Mouse (Mus musculus) cerebellum, postnatal 25 days (tissue): ENCODE data around the gene Acsl1.
A peak's percentile ranks its signal among the peaks of the same experiment; 100 is the strongest.

Experiments
- DNase-seq, 2 experiments: peaks; one replicate each; pipeline ENCODE4 v3.0.0; 2021; ENCODE audit warnings: mixed read lengths in 2 of 2

The Acsl1 gene

DNA sequence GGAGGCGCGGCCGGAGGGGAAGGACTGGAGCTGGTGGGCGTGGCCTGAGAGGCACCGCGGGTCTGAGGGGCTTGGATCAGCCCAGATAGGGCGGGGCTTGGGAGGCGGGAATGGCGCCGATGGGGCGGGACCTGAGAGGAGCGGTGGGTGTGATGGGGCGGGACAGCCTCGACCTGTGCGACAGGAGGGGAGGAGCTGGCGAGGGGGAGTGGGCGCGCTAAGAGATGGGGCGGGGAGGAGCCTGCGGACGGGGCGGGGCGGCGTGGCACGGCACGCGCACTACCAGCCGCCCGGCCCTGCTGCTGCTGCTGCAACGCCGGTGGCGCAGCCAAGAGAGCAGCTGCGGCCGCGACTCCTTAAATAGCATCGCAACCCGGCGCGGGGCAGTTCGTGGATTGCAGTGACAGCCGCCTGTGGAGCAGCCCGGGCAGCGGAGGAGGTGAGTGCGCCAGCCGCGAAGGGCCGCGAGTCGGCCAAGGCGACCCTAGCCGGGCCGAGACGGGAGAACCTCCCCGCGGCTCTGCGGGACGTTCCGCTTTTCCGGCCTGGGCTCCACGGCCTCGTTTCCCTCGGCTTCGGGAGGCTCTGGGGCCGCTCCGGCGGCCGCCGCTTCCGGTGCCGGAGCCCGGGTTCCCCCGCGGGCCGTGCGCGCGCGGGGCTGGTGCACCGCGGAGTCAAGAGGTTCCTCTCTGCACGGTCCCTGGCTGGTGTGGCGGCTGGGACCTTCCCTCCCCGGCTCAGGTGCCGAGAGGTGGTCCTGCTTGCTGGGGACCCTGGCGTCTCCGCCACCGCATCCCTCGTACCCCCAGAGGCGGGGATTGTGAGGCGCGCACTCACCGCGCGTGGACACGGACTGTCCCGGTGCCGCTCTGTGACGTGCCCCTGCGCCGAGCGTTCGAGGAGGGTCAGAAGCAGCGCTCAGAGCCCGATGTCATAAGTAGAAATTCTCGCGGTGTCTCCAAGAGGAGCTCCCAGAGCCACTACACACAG is at the start of gene Acsl1:
Gene Acsl1, plus strand, starts transcription at position 246 of the 990 bp plus-strand sequence.
- peak; percentile 97 to 99 for DNase-seq

DNA sequence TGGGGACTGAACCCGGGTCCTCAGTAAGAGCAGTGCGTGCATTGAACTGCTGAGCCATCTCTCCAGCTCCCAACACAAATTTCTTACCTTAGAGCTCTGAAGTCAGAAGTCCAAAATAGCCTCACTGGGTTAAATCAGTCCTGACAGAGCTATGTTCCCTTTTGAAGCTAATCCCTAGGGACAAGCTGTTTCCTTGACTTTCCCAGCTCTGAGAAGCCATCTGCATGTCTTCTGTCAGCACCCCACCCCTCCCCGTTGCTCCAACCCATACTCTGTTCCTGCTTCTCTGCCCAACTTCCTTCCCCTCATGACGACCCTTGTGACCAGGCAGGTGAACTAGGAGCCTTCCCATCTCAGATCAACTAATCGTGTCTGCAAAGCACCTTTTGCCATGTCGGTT is 49.3 kb upstream of the Acsl1 start:
- DNase-seq: no peak

DNA sequence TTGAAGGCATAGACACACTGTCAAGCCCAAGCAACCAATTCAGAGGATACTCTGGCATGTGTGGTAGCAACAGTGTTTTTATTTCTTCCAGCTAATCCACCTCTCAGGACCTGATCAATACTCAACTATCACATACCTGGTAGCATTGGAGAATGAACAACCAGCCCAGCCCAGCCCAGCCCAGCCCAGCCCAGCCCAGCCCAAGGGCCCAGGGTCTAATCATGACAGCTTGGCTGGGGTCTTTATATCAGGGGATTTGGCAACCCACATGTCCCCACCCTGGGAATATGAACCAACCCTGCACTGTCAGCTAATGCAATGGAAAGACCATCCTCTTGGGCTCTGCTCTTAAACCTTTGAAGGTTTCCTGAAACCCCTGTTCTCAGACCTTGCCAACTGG is 42.9 kb upstream of the Acsl1 start:
- DNase-seq: no peak

DNA sequence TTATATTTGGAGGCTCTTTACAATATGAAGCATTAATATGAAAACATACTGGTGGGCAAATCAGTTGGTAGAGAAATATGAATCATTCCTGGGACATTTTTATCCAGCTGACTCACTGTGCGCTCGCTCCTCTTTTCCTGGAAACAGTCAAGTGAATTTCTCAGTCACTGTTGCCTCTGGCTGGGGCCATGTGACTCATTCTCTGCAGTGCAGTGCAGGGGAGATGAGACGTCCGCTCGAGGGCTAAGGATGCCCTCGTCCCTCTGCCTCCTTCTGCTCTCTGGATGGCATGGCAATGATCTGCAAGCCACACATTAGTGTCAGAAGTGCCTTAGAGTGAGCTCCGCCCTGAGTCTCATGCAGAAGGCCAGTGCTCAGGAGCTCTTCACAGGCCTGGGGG is 41.0 kb upstream of the Acsl1 start:
- no peak for DNase-seq

DNA sequence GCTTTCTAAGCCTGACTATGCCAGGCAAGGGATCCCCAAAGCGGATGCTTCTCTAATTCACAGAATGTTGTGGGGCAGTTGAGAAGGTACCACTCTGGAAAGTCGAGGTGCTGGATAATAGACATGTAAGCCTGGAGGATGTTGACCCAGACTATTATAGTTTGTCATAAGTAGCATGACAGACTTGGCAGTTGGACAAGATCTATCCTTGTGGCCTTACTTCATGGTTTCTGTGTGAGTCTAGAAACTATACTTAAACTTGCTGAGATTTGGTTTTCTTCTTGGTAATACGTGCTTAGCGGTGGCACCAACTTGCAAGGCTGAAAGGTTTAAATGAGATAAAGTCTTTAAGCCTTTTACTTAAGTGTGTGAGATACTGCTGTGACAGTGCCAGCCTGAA is 38.9 kb upstream of the Acsl1 start:
- no peak for DNase-seq

DNA sequence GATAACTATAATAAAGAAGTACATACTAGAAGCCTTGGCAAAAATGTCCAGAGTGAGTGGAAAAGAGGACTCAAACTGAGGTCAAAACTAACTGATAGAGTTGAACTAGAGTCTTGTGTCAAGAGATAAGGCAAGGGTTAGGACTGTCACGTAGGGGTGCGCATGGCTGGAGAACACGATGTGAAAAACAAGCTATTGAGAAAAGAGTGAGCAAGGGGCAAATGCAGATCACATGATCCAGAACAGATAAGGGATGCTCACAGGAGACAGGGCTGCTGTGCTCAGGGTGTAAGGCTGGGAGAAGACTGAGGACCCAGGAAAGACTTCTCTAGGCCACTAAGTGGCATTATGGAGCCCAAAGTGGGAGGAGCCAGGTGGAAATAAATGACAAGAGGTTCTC is 38.3 kb upstream of the Acsl1 start:
- DNase-seq: no peak

DNA sequence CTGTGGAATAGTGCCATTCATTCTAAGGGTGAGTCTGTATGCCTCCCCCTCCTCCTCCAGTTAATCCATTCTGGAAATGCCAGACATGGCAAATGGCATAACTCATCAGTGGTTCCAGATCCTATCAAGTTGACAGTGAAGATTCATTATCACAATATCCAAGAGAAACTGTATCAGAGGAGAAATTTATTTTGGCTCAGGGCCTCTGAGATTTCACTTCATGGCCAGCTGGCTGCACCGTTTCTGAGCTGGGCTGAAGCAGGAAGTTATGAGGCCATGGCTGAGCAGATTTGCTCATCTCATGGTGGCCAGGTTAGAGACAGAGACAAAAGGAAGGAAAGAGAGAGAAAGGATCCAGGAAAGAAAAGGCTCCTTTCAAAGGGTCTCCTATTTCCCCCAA is 37.2 kb upstream of the Acsl1 start:
- no peak for DNase-seq

DNA sequence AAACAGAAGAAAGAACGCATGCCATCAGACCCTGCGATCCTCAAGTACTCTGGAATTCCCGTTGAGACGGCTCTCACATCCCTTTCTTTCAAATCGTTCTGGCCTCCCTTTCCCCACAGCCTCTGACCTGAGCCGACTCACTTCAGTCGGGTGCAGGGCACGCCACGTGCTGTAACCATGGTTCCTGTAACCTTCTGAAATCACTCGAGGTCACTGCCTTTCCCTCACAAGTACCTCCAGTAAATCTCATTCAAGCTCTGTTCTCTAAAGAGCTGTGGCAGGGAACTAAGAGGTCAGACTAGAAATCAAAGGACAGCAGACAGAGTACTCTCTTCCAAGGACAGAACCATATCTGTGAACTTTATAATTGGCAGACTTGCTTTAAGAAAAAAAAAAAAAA is 32.3 kb upstream of the Acsl1 start:
- no peak for DNase-seq

DNA sequence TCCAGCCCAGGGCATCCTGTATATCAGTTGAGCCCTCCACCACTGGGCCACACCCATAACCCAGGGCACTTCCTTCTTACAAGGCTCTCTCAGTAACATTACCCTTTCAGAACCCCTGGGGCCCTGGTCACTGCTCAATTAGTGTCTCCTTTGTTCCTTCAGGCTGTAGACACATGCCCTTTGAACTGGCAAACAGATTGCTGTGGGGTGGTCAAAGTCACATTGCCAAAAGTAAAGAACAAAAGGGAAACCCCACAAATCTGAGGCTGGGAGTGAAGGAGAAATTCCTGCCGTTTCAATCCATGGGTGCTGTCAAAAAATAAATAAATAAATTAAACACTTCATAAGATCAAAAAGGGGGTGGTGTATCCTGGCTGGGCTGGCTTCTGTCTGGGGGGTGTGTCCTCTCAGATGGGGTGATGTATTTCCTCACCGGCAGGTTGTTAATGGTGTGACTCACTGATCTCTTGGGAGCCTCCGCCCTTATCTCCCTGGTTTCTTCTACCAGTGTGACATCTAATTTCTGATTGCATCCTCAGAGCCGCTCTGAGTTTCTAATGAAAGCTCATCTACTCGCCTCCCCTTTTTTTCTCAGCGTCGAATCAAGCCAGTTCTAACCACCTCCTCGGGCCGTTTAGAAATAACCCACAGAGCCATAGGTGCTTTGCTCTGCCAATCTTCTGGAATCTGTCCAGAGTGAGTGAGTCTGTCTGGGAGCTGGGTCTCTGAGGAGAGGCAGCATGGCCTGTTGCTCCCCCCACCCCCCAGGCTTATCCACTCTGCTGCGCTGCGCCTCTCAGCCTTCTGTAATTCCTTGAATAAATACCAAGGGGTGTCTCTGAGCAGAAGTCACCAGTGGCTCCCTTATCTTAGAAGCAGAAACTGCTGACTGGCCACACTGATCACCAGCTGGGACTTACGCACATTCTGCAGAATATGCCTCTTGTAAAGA is 24.6 kb upstream of the Acsl1 start:
- DNase-seq: no peak

DNA sequence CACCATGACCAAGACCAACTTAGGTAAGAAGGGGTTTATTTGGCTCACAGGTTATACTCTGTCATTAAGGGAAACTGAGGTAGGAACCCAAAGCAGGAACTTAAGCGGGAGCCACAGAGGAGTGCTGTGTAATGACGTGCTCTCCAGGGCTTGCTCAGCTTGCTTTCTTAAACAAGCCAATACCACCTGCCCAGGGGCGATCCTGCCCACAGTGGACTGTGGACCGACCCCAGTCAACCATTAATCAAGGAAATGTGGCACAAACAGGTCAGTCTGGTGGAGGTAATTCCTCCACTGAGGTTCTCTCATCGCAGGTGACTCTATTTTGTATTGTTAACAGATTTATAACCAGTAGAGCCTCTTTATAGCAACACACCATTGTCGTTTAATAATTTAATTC is 23.5 kb upstream of the Acsl1 start:
- DNase-seq: no peak

DNA sequence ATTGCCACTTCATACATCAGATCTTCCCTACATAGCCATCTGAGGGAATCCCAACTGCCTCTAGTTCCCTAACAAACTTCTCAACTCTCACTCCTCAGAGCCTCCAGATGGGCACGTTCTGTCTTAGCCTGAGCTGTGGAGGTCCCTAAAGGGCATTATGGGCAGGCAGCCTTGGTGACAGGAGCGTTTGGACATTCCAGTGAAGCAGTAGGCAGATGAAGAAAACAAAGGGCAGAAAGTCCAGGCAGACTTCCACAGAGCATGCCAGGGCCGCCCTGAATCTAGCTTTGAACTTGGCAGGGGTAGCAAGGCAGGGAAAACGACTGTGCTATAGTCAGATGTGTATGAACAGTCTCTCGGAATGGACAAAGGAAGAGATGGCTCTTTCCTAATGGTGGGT is 22.2 kb upstream of the Acsl1 start:
- no peak for DNase-seq

DNA sequence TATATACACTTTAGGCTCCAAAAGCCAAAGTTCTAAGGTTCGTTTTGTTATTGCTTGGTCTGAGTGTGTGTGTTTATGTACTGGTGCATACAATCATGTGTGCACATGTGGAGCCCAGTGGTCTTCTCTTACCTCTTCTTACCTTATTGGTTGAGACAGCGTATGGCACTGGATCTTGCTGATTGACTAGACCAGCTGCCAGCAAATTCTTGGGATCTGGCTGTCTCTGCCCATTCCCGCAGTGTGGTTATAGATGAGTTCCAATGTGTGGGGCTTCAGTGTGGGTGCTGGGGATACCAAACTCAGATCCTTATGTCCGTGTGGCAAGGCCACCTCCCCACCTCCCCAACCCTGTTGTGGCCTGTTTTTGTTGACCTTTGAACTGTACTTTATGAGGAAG is 21.8 kb upstream of the Acsl1 start:
- DNase-seq: no peak

DNA sequence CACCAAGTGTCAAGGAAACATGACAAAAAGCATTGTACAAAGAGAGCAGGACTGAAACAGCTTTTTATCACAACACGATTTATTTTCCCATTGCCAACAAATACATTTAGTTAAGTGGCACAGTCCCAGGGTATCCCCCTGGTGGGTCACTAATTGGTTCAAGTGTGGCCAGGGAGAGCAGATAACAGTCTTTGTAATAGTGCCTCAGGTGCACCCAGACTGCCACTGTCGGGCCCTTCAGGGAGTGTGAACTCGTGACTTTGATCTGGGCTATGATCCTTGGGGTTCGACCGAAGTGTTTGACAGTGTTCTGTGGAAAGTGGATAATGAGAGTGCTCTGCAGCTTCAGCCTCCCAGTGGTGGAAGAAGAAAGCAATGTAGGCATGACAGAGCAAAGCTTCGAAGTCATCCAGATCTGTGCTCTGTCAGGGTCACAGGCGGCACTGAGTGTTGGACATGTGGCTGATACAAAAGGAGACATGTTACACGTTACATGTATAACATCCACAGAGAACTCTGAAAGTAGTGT is 21.1 kb upstream of the Acsl1 start:
- DNase-seq: no peak

DNA sequence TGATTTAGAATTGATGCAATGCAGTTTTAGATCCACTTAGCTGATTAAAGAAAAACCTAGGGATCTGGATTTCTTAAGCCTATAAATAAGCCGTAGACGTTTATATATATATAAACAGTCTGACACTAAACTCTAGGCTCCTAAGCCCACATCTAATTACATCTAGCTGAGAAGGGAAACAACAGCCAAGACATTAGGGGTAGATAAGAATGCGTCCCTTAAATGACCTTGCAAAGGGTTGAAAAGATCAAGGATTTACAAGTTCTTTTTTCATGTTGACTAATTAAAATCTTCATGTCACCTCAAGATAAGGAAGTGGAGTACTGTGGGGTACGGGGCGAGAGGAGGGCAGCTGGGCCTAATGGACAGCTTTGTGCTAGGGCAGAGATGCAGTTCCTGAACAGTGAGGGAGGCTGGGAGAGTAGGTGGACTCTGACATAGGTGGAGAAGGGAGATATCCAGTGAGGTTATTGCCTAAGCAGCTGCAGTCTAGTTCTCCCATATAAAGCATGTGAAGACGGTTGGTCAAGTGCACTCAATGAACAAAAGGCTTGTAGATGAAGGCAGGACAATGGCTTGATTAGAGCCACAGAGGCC is 12.5 kb upstream of the Acsl1 start:
- DNase-seq: no peak

DNA sequence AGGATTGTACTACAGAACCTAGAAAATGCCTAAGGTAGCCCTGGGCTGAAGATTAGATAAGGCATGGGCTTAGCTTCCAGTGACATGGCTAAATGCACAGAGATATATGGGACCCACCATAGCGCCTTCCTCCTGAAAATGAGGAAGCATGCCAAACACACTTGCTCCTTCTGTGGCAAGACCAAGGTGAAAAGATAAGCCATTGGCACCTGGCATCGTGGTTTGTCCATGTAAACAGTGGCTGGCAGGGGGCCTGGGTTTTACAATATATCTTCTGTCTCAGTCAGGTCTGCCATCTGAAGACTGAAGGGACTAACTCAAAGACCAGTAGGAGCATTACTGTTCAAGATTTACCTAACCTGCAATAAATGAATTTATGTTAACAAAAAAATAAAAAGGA is 2.4 kb upstream of the Acsl1 start:
- DNase-seq: no peak

DNA sequence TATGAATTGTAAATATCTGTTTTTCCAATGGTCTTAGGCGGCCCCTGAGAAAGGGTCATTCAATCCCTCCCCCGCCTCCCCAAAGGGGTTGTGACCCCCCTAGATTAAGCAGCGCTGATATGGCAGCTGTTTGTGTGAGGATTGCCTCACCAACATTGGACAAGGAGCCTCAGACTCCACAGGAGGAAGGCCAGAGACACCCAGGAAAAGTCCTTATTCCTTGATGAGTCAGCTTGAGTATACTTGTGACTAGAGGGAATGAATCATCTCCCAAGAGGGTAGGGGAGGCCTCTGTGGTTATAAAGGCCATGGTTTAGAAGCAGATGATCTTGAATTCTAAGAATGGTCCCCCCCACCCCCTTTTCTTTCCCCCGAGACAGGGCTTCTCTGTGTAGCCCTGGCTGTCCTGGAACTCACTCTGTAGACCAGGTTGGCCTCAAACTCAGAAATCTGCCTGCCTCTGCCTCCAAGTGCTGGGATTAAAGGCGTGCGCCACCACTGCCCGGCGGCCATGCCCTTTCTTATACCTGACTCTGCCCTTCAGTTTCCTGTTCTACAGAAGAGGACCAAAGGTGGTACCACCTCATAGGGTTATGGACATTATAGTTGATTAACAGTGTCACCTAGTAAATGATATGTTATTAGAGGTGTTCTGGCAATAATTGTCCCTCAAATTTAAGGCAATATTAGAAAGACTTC is 1.6 kb upstream of the Acsl1 start:
- DNase-seq: no peak

DNA sequence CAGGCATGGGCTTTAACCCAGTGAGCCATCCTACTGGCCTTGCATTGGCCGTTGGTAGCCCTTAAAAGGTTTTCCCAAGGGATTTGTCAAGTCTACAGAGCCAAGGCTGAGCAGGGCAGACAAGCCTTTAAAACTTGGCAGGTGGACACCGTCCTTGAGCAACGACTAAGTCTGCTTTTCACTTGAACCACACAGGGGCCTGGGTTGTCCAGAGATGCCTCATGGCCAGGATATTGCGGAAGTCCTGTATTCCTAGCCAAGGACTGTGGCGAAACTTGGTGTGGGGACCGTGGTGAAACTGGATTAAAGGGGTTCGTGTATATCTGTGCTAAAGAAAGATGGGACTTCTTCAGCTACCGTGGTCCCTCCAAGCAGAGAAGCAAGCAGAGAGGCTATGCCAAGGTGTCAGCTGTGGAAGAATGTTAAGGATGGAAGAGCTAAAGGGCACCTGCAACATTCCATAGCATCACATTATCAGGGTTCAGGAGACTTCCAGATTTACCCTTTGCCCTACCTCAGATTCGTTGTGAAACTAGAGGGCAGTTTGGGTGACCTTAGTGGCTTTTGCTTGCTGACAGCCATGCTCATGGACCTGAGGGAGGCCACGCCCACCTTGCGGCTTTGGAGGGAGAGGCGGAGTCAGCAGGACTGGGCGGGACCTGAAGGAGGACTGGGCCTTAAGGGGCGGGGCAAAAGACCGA is 596 bp upstream of the Acsl1 start:
- DNase-seq: no peak

DNA sequence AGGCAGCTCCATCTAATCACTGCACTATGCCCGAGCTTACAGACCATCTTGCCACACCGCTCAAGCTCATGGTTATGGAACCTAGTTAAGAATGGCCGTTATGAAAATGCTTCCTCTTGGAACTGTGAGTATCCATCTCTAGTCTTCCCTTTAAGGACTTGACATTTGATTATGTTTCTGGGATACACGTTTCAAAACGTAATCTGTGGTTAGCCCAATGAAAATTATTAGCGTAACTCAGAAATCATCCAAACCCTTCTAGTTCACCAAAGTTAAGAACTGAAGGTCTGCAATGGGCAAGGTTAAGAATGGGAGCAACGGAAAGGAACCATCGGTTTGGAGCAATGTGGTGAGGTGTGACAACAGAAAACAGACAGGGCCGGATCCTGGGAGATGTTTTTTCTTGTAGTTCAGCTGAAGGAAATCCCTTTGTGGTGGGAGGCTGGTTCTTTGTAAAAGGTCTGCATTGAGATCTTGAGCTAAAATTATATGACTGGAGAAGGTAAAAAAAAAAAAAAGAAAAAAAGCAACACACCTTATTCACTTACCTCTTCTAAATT is 1.2 kb downstream of the Acsl1 start:
- no peak for DNase-seq

DNA sequence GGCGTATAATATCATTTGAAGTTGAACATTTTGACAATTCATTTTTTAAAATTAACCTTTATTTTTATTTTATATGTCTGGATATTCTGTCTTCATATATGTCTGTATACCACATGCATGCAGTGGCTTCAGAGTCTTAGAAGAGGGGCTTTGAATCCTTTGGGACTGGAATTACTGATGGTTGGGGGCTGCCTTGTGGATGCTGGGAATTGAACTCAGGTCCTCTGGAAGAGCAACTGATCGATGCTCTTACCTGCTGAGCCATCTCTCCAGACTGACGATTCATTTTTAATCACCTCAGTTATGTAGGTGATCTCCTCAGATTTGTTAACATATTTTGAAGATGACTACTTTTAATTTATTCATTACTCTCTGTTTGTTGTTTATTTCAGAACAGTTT is 3.3 kb downstream of the Acsl1 start:
- DNase-seq: no peak

DNA sequence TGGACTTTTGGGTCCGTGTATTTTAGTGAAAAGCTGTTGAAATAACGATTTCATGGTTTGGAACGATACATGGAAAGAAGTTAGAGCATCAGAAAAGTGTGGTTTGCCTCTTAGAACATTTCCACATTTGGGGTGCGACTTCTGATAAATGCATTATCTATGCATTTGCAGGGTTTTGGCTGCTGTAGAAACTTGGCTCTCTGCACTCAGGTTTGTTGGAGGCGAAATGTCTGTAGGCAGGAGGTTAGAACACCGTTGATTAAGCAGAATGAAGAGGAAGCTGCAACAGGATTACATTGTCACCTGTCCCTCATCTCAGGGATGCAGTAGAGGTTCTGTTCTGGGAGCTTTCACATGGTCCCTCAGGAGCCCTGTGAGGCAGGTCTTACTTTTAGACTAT is 3.8 kb downstream of the Acsl1 start:
- no peak for DNase-seq

DNA sequence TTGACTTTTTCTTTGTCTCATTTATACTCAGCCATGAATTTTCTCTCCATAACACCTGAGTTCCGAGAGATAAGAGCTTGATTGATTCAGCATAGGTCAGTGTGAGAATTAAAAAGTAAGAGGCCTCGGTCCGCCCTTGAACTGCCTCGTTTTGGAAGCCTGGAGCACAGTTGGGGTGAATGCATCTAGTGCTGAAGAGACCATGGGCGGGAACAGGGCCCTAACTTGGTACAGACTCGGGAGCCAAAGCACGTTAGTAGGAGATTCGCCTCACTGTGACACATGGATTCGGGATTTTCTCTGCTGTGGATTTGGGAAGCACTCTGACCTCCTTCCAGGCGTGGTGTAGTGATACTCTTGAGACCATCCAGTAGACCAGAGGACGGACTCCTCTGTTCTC is 4.6 kb downstream of the Acsl1 start:
- DNase-seq: no peak
